Mouse (Mus musculus) heart, adult 2 months (tissue): ENCODE results near the gene Sprr4. TPM values are rescaled to one million over a fixed set of nuclear protein-coding genes. Genes with fewer than 3 reads are reported as not detected.
"Not testable (repeated sequence)": the region's sequence is repeated elsewhere in the genome, so short reads cannot be mapped to it uniquely, and the experiment has no call there.

Experiments used
- DNase-seq, 2 experiments: peaks; one replicate each; pipeline ENCODE4 v3.0.0; 2021
- H3K27ac ChIP-seq: fragments of 200-600 bp; 2 replicates; pipeline ENCODE4 v1.8.1; 2022
- H3K27me3 ChIP-seq: fragments of 200-500 bp; 2 replicates; pipeline ENCODE4 v1.6.1; 2012; ENCODE audit warnings: mild to moderate bottlenecking, low read length, inconsistent platforms, mixed read lengths; ENCODE audit not compliant: control insufficient read depth, insufficient read depth
- H3K36me3 ChIP-seq: fragments of 200-500 bp; 2 replicates; pipeline ENCODE4 v1.6.1; 2012; ENCODE audit warnings: low read length, inconsistent platforms; ENCODE audit not compliant: control insufficient read depth, insufficient read depth
- H3K4me1 ChIP-seq: fragments of 200-500 bp; 2 replicates; pipeline ENCODE4 v1.6.1; 2011; ENCODE audit warnings: low read length; ENCODE audit not compliant: control insufficient read depth, insufficient read depth
- H3K4me3 ChIP-seq: fragments of 200-600 bp; 2 replicates; pipeline ENCODE4 v1.8.1; 2022
- H3K79me2 ChIP-seq: fragments of 200-500 bp; replicated peaks from 2 replicates; pipeline ENCODE4 v1.6.1; 2012; ENCODE audit warnings: mild to moderate bottlenecking, inconsistent platforms, low read length, moderate library complexity, mixed read lengths; ENCODE audit not compliant: control insufficient read depth, insufficient read depth
- H3K9ac ChIP-seq: fragments of 200-500 bp; 2 replicates; pipeline ENCODE4 v1.6.1; 2012; ENCODE audit warnings: low read depth, mild to moderate bottlenecking, control low read depth, inconsistent platforms, low read length, mixed read lengths
- CTCF ChIP-seq: fragments of 200-600 bp; IDR thresholded peaks from 2 replicates; pipeline ENCODE4 v1.8.1; 2022; ENCODE audit warnings: antibody characterized with exemption, mild to moderate bottlenecking, moderate library complexity
- EP300 ChIP-seq: fragments of 200-500 bp; IDR thresholded peaks from 2 replicates; pipeline ENCODE4 v1.6.1; 2011; ENCODE audit warnings: low read depth, low read length, control low read depth; ENCODE audit not compliant: insufficient read depth
- POLR2A ChIP-seq: fragments of 200-500 bp; IDR thresholded peaks from 2 replicates; pipeline ENCODE4 v1.6.1; 2011; ENCODE audit warnings: mild to moderate bottlenecking, low read depth, low read length, control low read depth; ENCODE audit not compliant: insufficient read depth
- WGBS: fragments of 180-500 bp; shearing (Covaris S2); methylation state at CpG from one replicate; pipeline ENCODE4 v1.1.7; 2018; 5-methylcytosine and 5-hydroxymethylcytosine counted together
- intact Hi-C: fragments of 180-260 bp; cut with DNase I; formaldehyde crosslinking; loops from one replicate; pipeline ENCODE4 v1.15.1; 2025
- long read RNA-seq: library from polyadenylated mRNA; stranded (forward); transcript quantifications from one replicate; pipeline ENCODE4 v2.0.0, GENCODE M21; 2021
- polyA plus RNA-seq: library from polyadenylated mRNA; depleted of rRNA; stranded (reverse); fragments of >200 nt; gene quantifications from 2 replicates; pipeline ENCODE4 v1.2.3, GENCODE M21; 2012; rRNA removed
- total RNA-seq, 2 experiments: library from RNA; stranded (reverse); gene quantifications; 2 replicates each; pipeline ENCODE4 v1.2.3; 2021

Sprr4 gene
- not detected for total RNA-seq
- not detected in 2 replicates for polyA plus RNA-seq
- long read RNA-seq, result 0 reads

DNA sequence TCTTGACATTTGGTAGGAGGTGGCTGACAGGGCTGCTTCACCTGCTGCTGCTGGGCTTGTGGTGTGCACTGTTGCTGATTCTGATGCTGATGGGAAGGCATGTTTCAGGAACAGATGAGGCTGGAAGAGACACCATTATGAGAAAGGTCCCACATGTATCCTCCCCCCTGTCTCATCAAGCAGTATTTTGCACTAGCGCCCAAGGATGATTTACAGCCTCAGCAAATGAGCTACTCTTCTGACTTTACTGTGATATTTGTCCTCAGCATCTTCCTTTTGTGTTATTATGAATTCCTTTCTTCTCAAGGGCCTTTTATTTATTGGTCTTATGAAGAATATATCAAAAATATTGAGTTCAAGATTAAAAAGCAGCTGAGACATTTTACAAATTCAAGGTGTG lies at the start of gene Sprr4:
Sprr4 (minus strand) TSS at position 101 of the 400 bp plus-strand sequence.
- Histone ChIP-seq H3K27ac (no peak within 1 kb of the TSS), H3K36me3 (no peaks in the 10 kb centered on the region), H3K9ac (no peak within 1 kb of the TSS), H3K4me3 (no peak within 1 kb of the TSS), H3K4me1 (no peaks in the 10 kb centered on the region), H3K27me3 (no peaks in the 10 kb centered on the region), H3K79me2 (no peaks in the 10 kb centered on the region)
- no peak for TF ChIP-seq EP300
- 84% methylated on average over 1 of the region's 1 CpGs for WGBS
- DNase-seq, result no peak
- intact Hi-C loops, result no loop called here

DNA sequence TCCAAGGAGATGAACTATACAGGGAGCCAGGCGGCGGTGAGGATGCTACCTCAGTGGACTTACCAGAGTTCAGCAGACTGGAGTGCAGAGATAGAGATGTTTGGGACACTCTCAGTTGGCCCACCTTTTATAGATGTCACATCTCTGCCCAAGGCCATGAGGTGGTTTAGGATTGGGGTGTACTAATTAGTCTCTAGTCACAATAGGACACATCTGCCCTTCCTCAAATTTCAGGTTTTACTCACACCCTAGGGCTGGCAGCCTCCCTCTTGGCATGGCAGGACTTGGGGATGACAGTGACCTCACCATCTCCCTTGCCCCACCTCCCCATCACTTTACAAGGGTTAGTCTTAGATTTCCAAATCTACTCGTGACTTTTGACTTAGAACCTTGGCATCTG lies 34.1 kb upstream of the Sprr4 start, which contains the start of gene 2310046K23Rik:
2310046K23Rik (minus strand) TSS at position 101 of the 400 bp plus-strand sequence.
- TF ChIP-seq POLR2A (no peak), CTCF (no peak), EP300 (no peak)
- Histone ChIP-seq H3K4me1 (no peaks in the 10 kb centered on the region), H3K27ac (no peak within 1 kb of the TSS), H3K79me2 (no peaks in the 10 kb centered on the region), H3K36me3 (no peaks in the 10 kb centered on the region), H3K4me3 (no peak within 1 kb of the TSS), H3K27me3 (no peaks in the 10 kb centered on the region), H3K9ac (no peak within 1 kb of the TSS)
- intact Hi-C loops, result no loop called here
- 69% methylated on average over 3 of the region's 3 CpGs for WGBS
- no peak for DNase-seq

DNA sequence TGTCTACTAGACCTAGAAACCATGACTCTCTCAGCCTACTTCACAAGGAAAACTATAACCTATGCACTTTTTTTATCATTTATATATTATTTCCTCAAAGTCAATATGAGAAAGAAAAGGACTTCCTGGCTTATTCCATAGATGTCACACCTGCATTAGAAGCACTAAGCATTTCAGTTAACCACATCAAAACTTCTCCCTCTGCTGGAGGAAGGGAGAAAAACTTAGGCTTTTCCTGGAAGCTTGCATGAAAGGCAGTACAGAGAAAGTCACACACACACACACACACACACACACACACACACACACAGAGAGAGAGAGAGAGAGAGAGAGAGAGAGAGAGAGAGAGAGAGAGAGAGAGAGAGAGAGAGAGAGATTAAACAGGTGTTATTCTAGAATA lies 12.0 kb upstream of the Sprr4 start:
- no peak overlapping the region for H3K9ac ChIP-seq
- no peaks in the 10 kb centered on the region for H3K27me3 ChIP-seq
- no peaks in the 10 kb centered on the region for H3K36me3 ChIP-seq
- H3K4me1 ChIP-seq, result no peaks in the 10 kb centered on the region
- H3K27ac ChIP-seq, result no peak overlapping the region
- TF ChIP-seq EP300 (no peak), POLR2A (no peak), CTCF (peak; percentile 32)
- no peak for DNase-seq
- no peak overlapping the region for H3K4me3 ChIP-seq
- H3K79me2 ChIP-seq, result no peaks in the 10 kb centered on the region
- intact Hi-C loops, result no loop called here

DNA sequence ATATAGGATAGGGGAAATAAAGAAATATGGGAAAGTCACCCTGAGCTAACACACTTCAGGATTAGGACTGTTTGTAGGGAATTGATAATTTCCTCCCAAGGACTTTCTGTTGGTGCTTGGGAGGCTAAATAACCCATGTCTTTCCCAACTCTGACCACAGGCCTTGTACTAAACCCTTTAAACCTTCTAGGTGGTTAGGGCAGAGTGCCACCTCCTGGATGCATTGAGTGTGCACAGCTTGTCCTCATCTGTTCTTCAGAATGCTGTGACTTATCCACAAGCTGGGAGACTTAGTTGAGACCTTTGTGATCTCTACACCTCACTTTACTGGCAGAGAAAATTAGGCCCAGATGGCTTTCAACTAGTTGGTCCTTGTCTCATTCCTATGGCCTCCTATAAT lies 10.5 kb upstream of the Sprr4 start:
- Histone ChIP-seq H3K27ac (no peak overlapping the region), H3K9ac (no peak overlapping the region), H3K4me1 (no peaks in the 10 kb centered on the region), H3K27me3 (no peaks in the 10 kb centered on the region), H3K79me2 (no peaks in the 10 kb centered on the region), H3K36me3 (no peaks in the 10 kb centered on the region), H3K4me3 (no peak overlapping the region)
- DNase-seq, result no peak
- intact Hi-C loops, result loop anchor here (2.0 kb wide), 1 partner anchor 360 kb away; no protein-coding TSS in a partner anchor
- no peak for TF ChIP-seq EP300
- peak; percentile 64 for TF ChIP-seq CTCF

DNA sequence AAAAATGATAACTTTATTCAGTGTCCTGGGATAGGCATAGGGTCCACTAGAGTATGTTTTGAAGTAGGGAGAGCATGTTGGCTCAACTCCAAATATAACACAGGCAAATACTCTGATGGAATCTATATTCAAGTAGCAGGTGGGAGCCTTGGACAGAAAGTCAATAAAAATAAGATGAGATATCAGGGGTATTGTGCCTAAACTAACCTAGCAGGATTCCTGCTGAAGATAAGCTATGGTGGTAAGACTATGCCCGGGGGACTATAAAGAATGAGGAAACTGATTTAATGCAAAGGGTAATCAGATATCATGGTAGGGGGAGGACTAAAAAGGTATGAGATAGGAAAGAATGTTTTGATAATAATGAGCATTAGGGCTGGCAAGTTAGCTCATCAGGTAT lies 7.9 kb upstream of the Sprr4 start:
- H3K4me3 ChIP-seq, result no peak overlapping the region
- no peak for DNase-seq
- H3K36me3 ChIP-seq, result no peaks in the 10 kb centered on the region
- no peak overlapping the region for H3K9ac ChIP-seq
- WGBS, result 70% methylated on average over 1 of the region's 1 CpGs
- no peak overlapping the region for H3K27ac ChIP-seq
- no peaks in the 10 kb centered on the region for H3K4me1 ChIP-seq
- no peaks in the 10 kb centered on the region for H3K27me3 ChIP-seq
- TF ChIP-seq EP300, result no peak
- no peak for TF ChIP-seq CTCF
- no peak for TF ChIP-seq POLR2A
- intact Hi-C loops, result loop anchor here (2.0 kb wide), 1 partner anchor 113 kb away; no protein-coding TSS in a partner anchor
- H3K79me2 ChIP-seq, result no peaks in the 10 kb centered on the region

DNA sequence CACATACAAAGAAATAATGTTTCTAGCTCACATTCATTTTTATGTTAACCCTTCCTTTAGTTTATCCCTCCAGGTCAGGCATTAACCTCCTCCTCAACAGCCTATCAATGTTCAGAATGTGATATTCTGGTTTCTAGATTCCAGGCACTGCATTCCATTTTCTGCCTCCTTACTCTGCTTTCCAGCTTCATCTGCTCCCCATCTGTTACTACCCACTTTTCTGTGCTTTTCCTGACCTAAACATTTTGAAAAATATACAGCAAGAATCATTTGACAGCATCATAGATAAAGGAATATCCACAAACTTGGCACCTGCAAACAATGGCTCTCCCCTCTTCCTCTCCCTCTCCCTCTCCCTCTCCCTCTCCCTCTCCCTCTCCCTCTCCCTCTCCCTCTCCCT lies 3.2 kb upstream of the Sprr4 start:
- intact Hi-C loops, result no loop called here
- DNase-seq, result no peak
- no peaks in the 10 kb centered on the region for H3K4me1 ChIP-seq
- H3K27me3 ChIP-seq, result no peaks in the 10 kb centered on the region
- H3K79me2 ChIP-seq, result no peaks in the 10 kb centered on the region
- TF ChIP-seq POLR2A, result no peak
- no peak for TF ChIP-seq CTCF
- no peak for TF ChIP-seq EP300
- no peak overlapping the region for H3K9ac ChIP-seq
- no peak overlapping the region for H3K4me3 ChIP-seq
- no peak overlapping the region for H3K27ac ChIP-seq
- H3K36me3 ChIP-seq, result no peaks in the 10 kb centered on the region

DNA sequence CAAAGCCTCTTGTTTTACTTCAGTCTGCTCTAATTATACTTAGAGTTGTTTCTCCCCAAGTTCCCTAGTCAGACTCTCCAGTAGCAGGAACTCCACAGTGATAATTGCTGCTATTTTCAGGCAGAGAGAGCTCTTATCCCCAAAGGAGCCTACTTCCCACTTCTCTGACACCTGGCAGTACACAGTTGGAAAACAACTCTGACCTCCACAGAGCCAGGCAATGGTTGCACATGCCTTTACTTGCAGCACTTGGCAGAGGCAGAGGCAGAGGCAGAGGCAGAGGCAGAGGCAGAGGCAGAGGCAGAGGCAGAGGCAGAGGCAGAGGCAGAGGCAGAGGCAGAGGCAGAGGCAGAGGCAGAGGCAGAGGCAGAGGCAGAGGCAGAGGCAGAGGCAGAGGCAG lies 10.0 kb downstream of the Sprr4 start:
- H3K36me3 ChIP-seq, H3K4me3 ChIP-seq, DNase-seq, H3K79me2 ChIP-seq, intact Hi-C loops, H3K27ac ChIP-seq, H3K9ac ChIP-seq, H3K27me3 ChIP-seq, H3K4me1 ChIP-seq: not testable (repeated sequence)
